Mouse (Mus musculus) natural killer cell, adult 2 months (primary cell): ENCODE measurements around the gene Nop16.
"Not testable (repeated sequence)": the region's sequence is repeated elsewhere in the genome, so short reads cannot be mapped to it uniquely, and the experiment has no call there.

Experiments
- DNase-seq, 2 experiments: peaks; one replicate each; pipeline ENCODE4 v3.0.0; 2022; ENCODE audit warnings: low spot score in 2 of 2

Nop16 gene

GRCm38 (mm10) chr13:54589996-54590951 is at the start of gene Nop16, which contains the start of gene Higd2a:
Gene Nop16 (minus strand): TSS chr13:54590090.
Gene Higd2a (plus strand): TSS chr13:54590207.
- peak; percentile 95 for DNase-seq

DNA sequence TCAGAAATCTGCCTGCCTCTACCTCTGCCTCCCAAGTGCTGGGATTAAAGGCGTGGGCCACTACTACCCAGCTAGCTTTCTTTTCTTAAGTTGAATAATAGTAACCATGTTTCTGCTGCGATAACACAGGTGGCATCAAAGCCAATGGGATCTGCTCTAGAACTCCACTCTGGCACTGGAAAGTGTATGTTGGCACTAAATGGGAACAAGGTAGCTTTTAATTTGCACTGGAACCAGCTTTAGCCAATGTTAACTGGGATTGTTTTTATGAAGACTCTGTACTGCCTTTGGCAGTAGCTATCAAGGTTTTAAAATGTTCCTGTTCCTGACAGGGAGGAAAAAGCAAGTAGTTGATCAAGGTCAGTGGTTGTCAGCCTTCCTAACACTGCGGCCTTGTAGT is 45.1 kb upstream of the Nop16 start:
- DNase-seq: no peak

DNA sequence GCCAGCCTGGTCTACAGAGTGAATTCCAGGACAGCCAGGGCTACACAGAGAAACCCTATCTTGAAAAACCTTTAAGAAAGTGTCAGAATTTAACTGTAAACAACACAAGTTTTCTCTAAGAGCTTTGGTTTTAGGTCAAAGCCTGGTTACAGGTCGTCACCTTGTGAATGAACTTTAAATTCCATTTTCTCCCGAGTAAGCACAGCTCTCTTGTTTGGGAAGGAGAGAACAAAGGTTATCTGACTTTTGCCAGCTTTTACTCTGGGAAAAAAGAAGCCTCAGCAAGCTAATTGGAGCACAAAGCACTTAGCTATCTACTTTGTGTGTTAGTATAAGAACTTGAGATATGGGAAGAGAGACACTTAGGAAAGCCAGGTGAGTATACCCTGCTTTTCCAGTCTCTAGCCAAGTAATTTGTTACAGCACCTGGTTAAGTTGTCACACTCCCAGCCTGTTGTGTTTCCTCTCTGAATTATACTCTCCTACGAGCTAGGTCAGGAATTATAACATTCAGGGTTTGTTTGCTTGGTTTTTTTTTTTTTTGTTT is 42.9 kb upstream of the Nop16 start:
- DNase-seq: no peak

DNA sequence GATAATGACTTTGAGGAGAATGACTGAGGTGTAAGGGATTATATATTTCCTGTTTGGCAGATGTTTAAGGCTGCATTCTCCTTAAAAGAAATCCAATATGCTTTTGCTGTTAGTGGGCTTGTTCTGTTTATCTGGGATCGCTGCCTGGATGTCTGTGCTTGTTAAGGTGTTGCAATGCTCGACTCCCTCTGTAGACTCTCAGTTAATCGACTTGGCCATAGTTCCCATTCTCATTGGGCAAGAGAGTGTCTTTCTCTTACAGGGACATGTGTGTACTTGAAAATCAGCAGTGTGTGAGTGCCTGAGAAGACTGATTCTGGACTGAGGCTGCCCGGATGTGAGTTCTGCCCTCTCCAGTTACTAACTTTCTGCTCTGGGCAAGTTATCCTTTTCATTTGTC is 39.2 kb upstream of the Nop16 start:
- DNase-seq: no peak

DNA sequence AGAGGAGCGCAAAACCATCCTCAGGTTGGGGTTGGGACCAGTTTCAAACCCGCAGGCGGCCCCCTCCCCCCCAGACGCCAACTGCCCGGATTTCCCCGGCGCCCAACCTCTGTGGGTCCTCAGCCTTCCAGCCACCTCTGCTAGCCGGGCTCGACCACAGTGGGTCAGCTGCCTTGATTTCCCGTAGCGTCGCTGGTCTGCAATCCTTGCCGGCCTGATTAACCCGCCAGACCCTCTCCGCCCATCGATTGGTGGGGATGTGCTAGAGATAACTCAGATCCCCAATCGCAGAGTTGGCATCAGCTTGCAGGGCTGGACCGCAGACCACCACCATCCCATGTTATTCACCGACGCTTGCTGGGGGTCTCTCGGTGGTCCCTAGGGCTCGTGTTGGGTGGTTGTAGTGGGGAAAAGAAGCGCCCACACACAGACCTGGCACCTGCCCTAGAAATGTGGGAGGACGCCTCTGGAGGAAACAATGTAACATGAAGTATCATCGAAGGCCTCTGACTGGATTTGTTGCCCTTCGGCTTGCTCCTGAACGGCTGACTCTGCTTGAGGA is 32.2 kb upstream of the Nop16 start:
- DNase-seq: no peak

- DNase-seq: peak; percentile 97 to 98
These were observed 31.5 kb upstream of the Nop16 start, which contains the start of gene Faf2 for GRCm38 (mm10) chr13:54621155-54621932. Gene Faf2 (plus strand): TSS chr13:54621784.

DNA sequence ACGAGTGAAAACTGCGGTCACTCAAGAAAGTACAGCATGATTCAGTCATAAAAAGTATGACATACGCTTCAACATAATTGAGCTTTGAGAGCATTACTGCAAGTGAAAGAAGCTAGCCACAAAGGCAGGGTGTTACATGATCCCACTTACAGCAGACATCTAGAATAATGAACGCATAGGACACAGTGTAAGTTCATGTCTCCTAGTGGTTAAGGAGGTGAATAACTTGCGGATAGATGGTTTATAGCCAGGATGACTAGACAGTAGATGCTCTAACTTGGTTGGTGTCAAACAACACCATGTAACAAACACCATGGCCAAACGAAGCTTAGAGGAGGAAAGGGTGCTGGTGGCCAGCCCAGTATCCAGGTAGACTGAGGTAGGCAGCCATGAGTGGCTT is 27.1 kb upstream of the Nop16 start:
- no peak for DNase-seq

DNA sequence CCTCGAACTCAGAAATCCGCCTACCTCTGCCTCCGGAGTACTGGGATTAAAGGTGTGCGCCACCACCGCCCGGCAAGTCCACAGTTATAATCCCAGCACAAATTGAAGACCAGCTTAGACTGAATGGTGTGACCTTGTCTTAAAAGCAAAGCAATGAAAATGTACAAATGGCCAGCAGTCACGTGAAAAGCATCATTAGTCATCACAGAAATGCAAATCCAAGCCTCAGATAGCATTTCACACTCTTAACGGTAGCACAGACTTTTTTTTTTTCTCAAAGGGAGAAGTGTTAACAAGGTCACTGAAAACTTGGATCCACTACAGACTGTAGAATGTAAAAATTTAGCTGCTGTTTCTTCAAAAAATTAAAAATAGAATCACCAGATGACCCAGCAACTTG is 26.4 kb upstream of the Nop16 start:
- no peak for DNase-seq

DNA sequence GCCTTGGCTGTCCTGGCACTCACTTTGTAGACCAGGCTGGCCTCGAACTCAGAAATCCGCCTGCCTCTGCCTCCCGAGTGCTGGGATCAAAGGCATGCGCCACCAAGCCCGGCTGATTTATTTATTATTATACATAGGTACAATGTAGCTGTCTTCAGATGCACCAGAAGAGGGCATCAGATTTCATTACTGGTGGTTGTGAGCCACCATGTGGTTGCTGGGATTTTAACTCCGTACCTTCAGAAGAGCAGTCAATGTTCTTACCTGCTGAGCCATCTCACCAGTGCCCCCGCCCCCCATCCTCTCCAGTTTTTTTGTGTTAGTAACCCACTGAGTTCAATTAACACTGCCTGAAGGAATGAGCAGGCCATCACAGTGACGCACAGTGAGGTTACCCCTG is 23.3 kb upstream of the Nop16 start:
- DNase-seq: not testable (repeated sequence)

DNA sequence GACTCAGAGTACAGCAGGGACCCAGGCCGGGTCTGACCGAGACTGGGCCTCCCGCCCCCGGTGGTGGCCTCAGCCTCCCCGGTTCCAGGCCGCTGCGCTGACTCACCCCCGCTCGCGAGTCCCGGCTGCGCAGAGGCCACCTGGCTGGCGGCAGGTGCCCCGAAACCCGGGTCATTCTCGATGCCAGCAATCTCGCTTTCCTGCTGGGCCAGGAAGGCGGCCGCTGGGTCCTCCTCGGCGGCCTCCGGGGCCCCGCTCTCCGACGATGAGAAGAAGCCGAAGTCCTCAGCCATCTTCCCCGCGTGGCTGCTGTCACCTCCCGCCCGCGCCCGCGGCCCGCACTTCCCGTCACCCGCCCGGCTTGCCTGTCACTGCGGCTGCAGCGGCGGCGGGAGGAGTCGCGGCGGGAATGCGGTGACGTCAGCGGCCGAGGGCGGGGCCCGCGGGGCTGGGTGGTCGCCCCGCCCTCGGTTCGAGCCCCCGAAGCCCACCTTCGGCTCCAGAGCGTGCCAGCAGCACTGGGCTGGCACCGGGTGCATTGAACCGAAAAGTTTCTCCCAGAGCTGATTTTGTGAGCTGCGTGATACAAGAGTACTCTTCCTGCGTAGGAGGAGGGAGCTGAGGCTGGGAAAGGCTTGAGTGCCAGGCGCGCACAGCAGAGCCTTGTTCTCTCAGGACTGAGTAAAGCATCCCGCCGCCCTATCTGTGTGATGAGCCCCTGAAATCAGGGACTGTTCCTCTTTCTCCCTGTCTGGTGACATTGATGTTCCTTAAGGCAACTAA is 21.3 kb upstream of the Nop16 start, which contains the start of gene Cltb:
Gene Cltb (minus strand): TSS at position 373 of the 783 bp plus-strand sequence.
- peak; percentile 64 to 76 for DNase-seq

DNA sequence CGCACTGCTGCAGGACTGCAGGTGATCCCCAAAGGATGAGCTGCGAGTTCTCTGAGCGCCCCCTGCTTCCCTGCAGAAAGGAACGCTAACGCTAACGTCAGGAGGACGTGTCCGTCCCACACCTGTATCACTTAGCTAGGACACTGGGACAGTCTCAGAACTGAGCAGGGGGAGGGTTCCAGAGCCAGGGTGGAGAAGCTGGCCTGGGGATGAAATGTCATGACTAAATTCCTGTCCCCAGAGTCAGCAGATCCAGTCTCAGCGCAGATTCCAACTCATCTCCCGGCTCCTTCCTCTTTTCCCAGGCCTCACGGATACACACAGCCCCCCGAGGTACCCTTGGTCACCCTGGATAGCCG is 20.7 kb upstream of the Nop16 start:
- DNase-seq: no peak

GRCm38 (mm10) chr13:54609301-54609700 is 19.4 kb upstream of the Nop16 start:
- DNase-seq: no peak

DNA sequence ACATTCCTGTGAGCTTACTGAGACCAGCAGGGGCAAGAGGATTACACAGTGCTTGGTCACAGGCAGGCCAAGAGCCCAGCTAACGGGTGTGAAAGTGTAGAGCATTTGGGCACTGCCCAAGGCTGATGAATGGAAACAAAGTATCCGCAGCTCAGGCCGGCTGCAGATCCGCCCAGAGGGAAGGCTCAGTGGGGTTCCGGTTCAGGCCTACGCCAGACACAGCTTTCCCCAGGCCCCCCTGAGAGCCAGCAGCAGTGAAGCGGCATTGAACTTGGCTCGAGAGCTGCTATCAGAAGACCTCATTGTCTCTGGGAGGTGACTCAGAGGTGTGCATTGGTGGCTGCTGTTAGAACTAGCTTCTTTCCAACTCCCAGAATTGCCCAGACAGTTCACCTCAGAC is 18.8 kb upstream of the Nop16 start:
- DNase-seq: no peak

DNA sequence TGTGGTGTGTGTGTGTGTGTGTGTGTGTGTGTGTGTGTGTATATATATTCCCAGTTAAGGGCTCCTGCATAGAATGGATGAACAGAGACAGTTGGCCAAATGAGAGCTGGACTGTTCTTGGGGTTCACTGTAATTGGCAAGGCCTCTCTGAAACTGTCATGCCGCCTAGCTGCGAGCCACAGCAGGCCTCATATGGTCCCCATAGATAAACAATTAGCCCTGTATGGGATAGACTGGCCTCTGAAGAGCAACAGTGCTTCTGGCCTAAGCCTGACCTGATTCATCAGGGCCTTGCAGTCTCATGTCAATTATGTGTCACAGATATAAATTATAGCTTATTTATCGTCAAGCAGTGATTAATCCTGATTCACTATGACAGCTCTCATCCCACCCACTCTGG is 18.1 kb upstream of the Nop16 start:
- DNase-seq: no peak

GRCm38 (mm10) chr13:54607204-54607603 is 17.3 kb upstream of the Nop16 start:
- no peak for DNase-seq

GRCm38 (mm10) chr13:54605426-54605825 is 15.5 kb upstream of the Nop16 start:
- DNase-seq: no peak

- no peak for DNase-seq
These were observed 14.3 kb upstream of the Nop16 start for GRCm38 (mm10) chr13:54604221-54604620.

DNA sequence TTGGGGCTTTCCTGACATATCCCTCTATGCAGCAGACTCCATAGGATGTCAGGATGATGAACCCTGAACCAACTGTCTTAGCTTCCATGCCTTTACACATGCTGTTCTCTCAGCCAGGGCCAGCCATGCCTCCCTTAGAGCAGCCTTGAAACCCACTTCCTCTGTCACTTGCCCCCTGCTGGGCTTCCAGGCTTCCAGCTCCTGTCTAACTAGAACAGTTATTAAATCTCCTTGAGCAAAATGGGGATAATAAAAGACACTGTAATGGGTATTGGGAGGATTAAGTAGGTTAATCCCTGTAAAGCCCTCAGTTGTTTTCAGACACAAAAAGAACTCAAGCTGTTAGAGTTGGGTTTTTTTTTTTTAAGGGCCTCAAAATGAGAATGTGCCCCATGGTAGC is 13.6 kb upstream of the Nop16 start:
- no peak for DNase-seq

- no peak for DNase-seq
These were observed 12.8 kb upstream of the Nop16 start for GRCm38 (mm10) chr13:54602639-54603111.

DNA sequence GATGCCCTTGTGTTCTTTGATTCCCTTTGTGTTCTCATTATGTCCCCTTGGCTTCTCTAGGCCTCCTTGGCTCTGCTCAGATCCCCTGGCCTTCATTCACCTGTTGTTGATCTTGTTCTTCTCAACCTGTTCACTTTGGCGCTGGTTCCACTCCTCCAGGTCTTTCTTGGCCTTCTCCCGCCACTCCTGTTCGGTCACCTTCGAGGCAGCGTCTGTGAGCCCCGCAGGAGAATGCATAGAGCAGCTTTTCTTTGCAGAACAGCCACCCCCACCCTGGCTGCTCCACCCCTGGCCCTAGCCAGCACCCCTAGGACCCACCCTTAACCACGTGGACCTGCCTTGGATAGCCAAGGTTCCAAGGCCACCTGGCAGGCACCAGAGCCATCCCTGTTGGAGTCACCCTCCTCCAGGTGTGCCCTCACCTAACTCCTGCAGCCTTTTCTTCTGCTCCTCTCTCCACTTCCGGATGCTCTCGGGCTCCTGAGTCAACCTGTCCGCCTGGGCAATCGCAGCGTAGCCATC is 8.8 kb upstream of the Nop16 start:
- DNase-seq: no peak

- no peak for DNase-seq
These were observed 7.0 kb upstream of the Nop16 start for GRCm38 (mm10) chr13:54596870-54597269.
